Mouse (Mus musculus) mouse trophoblast stem cell (cell line): ENCODE measurements around the gene Ccdc14.
"Not testable (repeated sequence)": the region's sequence is repeated elsewhere in the genome, so short reads cannot be mapped to it uniquely, and the experiment has no call there.

Source experiments
- in situ Hi-C, 2 experiments: fragments of 300-500 bp; cut with MseI, MboI; formaldehyde crosslinking; loops; 2 replicates in 1 of 2; 3 replicates in 1 of 2; pipeline ENCODE4 v1.15.1; 2025

Gene Ccdc14

DNA sequence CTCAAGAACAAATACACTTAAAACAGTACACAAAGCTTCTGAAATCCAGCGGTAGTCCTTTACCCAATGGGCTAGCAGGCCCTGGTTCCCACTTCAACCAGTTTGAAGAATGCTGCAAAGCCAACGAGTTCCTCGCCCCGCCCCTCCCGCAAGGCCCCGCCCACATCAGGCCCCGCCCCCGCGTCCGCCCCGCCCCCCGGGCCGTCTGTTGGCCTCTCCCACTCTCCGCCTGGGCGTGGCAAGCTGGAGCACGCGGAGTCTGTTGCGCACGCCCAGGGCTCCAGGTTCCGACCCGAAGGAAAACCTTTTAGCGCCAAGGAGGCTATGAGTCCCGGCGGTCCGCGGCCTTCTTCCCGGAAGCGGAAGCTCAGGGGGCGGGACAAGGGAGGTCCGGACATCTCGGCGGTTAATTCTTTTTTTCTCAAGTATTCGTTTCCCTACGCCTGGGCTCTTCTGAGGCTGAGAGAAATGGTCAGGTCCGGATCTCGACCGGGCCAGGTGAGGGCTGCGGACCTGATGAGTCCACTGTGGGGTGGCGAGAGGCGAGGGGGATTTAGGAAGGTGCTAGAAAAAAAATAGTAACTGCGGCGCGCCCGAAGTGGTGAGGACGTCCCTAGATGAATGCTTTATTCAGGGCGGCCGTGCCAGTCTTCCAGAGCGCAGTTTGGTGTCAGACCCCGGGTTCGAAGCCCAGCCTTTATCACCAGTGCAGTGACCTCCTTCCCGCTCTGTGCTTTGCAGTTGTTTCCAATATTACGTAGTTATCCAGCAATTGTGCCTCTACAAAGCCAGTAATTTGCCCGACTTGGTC lies at the start of gene Ccdc14:
TSS of gene Ccdc14 (plus strand) at position 283 of the 811 bp plus-strand sequence.
- in situ Hi-C loops = no loop called here

DNA sequence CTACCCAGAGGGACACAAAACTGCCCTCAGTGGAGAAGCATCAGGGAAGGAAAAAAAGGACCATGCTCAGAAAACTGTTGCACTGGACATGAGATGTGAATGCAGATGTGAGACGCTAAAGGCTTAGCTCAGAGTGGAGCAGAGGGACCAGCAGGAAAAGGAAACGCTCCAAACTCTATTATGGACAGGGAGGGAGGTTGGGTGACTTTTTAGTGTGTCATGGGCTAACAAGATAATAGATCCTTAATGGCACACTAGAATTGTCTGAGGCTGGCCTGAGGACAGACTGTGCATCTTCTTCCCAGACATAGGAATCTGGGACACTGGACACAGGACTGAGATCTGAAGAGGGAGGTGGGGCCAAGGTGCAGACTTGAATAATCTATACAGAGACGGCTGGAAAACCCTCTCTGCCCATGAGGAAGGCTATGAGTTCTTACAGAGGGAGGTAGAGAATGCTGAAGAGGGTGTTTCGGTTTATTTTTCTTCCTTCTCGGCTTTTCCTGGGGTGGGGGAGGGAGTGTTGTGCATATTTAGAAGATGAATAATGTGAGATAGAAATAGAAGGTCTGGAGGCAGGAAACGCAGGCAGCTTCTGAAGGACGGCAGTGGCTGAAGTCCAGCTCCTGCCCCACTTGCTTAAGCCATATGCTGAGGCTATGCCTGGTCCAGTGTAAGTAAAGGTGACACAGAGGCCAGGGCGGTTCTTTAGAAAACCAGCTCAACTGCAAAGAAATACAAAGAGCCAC lies 46.7 kb upstream of the Ccdc14 start:
- in situ Hi-C loops = no loop called here

DNA sequence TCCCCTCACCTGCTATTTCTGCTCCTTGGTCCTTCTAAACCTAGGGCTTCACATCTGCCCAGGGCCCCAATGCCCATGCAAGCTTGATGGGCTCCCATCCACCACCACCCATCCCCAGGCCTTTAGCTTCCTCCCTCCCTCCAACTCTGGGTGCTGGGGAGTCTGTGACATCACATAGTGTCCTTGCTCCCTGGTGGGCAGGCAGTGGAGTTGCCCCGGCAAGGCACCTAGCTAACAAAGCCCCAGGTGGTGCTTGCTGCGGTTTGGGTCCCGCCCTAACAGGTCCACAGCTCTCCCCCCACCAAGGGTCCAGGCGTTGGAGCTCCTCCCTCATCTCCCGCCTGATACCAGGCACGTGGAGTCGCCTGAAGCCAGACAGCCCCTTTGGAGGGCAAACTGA lies 40.8 kb upstream of the Ccdc14 start, which contains the start of gene Ropn1:
TSS of gene Ropn1 (plus strand) at position 301 of the 400 bp plus-strand sequence.
- in situ Hi-C loops = no loop called here

DNA sequence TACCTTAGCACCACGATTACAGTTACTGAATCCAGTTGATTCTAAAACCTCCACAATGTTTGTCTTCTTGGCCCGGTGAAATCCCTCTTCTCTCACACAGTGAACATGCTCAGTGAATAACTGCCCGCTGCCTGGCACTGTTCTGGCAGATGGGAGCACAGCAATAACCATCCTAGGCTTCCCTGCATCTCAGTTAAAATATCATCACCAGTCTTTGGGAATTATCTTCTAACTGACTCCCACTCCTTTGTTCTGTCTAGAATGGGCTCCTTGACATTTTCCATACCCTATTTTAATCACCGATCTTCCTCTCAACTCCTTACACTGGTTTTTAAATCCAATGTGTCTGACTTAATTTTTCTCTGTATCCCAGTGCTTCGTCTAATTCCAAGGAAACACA lies 37.4 kb upstream of the Ccdc14 start:
- in situ Hi-C loops = no loop called here

DNA sequence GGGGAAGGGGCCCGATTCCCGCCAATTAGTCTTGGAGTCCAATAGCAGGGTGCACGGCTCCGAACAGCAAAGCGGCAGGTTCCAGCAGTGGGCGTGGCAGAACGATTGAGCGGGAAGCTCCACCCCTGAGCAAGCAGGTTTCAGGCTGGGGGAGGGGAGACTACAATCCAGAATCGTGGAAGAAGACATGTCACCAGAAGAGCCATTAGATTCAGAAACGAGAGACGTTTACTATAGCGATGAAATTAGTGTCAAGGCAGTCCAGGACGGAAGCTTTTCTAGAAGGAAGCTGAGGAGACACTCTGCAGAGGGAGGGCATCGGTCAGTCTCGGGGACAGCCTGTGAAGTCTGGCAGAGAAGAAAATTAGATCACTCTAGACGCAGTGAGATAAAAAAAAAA lies 32.9 kb upstream of the Ccdc14 start:
- in situ Hi-C loops = not testable (repeated sequence)

DNA sequence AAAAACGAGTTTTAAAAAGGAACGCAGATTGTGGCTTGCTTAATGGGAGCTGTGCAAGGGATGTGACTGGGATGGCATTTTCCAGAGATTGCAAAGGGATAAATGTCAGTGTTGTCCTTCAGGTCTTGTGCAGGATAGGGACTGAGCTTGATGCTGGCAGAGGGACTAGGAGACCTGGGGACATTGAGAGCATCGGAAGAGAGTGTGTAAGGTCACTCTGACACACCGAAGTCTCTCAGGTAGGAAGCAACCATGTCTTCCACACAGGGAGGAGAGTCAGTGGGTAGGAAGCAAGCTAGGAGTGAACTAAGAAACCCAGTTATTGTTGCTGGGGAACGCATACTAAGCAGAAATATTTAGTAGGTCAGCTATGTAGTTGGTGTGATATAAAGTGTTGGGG lies 32.4 kb upstream of the Ccdc14 start:
- in situ Hi-C loops = no loop called here

DNA sequence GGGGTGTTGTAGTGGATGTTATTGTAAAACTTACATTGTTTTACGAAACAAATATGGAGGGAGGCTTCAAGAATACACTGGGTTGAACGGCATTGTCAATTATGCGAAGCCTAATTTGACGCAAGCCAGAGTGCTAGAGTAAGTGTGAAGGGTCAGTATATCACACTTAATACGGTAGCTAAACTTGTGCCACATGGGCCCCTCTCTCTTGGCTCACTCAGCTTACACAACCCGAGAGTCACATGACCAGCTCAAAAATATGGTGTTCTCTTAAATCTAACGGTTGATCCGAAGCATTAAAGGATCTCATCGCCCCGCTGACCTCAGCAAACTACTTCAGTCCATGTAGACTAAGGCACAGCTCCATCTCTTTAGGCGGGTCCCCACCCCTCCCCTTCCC lies 32.0 kb upstream of the Ccdc14 start:
- in situ Hi-C loops = no loop called here

DNA sequence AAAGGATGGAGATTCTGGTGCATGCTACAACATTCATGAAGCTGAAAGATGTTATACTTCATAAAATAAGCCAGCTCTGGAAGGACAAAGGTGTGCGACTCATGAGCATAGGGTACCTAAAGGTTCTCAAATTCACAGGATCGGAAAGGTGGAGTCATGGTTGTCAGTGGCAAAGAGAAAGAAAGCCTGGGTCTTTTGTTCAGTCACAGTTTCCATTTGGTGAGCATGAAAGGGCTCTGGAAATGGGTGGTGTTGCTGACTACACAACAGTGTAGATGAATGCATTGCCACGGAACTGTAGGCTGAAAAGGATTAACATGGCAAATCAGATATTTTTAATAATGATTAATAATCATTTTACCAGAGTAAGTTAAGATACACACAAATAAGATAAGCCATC lies 25.9 kb upstream of the Ccdc14 start:
- in situ Hi-C loops = no loop called here

DNA sequence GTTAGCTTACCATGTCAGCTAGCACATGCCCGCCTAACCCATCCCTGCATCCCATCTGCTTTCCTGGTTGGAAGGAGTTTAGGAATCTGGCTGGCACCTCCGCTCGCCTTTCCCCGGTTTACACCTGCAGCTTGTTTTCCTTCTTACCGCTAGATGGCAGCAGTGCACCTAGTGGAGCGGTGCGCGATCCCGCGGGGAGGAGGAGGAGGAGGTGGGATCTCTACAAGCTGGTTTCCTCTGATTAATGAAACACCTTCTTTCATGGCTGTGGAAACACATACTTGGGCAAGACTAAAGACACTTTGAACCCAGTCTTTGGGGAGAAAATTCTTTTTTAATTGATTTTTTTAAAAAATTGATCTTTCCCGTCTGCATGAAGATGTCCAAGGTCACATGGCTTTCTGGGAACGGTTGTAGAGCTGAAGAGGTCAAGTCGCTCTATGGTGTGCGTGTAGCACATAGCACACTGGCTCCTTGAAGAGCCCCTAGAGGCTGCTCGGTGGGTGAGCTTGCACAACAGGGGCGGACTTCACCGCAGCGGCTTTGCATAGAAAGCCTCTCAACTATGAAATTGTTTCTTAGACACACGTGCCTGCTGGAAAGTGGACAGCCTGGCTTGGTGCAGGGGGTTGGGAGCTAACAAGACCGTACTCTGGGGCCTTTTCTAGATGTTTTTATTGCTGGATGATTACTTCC lies 23.2 kb upstream of the Ccdc14 start:
- in situ Hi-C loops = loop anchor here in 1 of 2 experiments (5.0 kb wide), 1 partner anchor 35 kb away; no protein-coding TSS in a partner anchor

DNA sequence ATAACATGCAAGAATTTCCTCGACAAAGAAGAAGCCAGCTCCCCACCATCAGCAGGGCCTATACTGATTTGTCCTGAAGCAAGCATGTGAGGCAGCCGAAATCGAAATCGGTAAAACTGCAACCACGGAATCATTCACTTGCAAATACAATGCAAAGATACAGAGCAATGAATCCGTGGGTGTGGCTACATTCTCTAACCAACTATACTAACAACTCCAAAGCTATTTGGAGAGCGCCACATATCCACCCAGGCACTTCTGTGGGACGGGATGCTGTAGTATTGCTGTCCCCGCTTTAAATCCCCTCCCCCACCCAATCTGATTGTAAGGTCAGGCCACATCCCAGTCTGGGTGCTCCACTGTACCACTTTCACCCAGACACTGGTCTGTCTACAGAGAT lies 22.1 kb upstream of the Ccdc14 start:
- in situ Hi-C loops = loop anchor here in 1 of 2 experiments (5.0 kb wide), 1 partner anchor 34 kb away; no protein-coding TSS in a partner anchor

DNA sequence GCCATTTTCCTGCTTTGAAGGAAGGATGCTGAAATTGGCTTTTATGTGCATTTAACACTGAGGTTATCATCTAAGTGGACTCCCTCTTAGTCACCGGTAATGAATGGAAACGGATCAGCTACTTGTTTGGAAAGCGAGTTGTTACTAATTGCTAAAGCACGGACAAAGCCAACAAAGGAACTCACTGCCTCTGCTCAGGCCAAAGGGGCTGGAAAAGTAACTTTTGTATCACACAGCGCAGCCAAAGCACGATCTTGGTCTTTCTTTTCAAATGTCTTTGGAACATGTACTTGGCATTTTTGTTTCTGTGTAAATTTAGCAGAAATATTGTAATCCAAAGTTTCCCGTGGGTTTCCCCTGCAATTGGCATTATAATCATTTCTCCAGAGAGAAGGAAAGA lies 18.4 kb upstream of the Ccdc14 start:
- in situ Hi-C loops = no loop called here

DNA sequence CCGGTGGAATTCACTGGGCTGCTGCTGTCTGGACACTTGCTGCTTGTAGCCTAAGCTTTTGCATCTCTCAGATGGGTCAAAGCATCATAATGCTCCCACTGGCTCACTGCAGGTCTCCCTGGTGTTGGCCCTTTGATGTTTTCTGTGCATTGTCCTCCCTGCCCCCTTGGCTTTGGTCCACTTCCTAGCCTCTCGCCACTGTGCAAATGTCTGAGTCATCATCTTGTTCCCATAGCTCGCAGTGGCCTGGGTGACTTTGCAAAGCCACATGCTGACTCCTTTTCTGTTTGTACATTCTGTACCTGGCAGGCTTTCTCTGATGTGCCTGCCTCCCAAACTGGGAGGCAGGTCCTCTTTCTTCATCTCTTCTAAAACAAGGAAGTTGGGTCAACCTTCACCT lies 17.6 kb upstream of the Ccdc14 start:
- in situ Hi-C loops = no loop called here

DNA sequence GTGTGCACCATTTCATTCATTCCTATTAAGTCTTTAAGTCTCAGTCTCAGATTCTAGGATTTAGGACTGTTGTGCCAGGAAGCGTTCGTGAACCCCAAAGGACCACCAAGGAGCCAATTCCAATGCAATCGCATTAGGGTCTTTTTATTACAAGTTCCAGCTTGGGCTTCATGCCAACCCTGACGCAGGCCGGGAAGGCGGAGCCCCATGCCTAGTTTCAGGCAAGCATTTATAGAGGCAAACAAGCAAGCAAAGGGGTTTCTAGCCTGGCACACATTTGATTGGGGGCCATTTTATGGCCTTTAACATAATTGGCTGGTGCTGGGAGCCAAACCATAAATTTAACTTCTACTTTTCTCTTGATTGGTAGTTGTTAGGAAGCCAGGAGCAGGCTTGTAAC lies 16.1 kb upstream of the Ccdc14 start:
- in situ Hi-C loops = no loop called here

DNA sequence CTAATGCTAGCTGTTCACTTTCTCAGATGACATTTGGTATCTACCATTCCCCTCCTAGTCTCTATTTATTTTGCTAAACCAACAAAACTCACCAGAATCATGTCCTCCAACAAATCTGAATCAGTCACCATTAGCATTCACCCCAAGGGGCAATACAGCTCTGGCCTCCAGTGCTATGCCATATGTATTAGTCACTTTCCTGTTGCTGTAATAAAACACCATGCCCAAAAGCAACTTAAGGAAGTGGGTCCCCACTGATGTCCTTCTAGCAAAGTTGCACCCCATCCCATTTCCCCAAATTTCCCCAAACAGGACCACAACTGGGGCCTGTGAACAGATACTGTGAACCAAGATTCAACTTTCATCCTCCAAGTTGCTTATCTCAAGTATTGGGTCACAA lies 8.6 kb upstream of the Ccdc14 start:
- in situ Hi-C loops = no loop called here

DNA sequence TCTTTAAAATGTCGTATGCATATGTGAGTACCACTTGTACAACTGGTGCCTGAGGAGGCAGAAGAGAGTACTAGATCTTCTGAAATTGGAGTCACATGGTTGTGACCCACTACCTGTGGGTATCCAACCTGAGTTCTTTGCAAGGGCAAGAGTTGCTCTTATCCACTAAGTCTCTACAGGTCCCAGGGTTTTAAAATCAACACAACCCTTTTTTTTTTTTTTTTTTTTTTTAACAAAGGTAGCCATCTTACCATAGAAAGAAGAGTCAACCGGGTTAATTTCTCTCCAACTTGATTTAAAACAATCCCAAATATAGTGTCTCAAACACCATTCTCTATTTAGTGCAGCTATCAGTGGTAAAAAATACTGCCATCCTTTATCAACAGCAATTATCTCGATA lies 537 bp upstream of the Ccdc14 start:
- in situ Hi-C loops = no loop called here

DNA sequence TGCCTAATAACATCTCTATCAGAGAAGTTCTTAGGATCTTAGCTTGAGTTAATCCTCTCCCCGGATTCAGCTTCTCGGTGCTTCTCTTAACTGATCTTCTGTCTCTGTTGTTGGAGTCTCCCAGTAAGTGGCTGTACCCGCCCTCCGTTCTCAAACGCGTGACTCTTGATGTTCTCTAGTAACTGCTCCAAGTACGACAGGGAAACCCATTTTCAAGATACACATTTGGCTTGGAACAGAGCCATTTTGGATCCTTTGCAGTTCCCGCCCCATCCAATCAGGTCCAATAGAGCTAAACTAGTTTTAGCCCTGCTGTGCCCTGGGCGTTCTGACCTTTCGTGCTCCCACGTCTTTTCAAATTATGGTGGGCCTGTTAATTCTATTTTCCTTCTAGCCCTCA lies 740 bp downstream of the Ccdc14 start:
- in situ Hi-C loops = no loop called here

DNA sequence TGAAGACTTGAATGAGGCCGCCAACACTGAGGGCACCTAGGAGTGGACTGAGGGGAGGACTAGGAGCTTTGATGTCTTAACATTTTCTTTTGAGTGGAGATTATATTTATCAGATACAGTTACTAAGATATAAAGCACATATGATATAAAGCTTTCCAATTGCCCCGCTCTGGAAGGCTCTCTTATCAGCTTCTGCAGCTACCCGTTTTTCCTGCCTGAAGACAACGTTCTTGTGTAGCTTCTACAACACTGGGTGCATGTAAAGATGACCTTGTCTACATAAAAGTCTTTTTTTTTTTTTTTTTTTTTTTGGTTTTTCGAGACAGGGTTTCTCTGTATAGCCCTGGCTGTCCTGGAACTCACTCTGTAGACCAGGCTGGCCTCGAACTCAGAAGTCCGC lies 4.1 kb downstream of the Ccdc14 start:
- in situ Hi-C loops = no loop called here

DNA sequence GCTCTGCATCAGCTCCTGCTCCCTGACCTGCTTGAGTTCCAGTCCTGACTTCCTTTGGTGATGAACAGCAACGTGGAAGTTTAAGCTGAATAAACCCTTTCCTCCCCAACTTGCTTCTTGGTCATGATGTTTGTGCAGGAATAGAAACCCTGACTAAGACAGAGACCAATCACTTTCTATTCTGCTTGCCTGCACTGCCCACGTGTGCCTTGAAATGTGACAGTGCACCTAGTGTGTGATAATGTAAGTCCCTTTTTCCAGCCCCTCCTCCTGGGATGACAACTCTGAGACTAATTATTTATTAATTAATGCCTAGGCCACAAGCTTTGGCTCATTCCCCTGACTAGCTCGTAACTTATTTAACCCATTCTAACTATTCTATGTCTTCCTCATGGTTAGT lies 8.3 kb downstream of the Ccdc14 start:
- in situ Hi-C loops = not testable (repeated sequence)

DNA sequence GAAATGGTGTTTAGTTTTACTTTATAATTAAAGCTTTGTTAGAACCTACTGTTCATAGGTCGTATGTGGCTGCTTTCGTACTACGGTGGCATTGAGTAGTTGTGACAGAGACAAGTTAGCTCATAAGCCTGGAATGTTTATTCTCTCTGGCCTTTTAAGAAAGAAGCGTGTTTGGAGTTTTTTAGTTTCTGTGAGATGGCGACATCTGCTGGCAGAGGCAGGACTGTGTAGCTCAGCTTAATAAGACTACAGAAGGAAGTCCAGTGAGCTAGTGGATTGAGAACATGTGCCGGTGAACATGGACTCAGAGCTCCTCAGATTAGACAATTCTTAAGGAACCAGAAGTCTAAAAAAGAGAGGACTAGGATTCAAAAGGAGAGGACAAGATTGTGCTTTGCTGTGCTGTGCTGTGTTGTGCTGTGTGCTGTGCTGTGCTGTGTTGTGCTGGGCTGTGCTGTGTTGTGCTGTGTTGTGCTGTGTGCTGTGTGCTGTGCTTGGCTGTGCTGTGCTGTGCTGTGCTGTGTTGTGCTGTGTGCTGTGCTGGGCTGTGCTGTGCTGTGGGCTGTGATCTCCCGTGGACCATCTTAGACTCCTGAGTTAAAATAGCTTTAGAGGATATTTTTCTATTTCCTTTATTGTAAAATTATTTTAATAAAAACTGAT lies 9.9 kb downstream of the Ccdc14 start:
- in situ Hi-C loops = loop anchor here in 1 of 2 experiments (5.0 kb wide), 1 partner anchor 33 kb away; no protein-coding TSS in a partner anchor

DNA sequence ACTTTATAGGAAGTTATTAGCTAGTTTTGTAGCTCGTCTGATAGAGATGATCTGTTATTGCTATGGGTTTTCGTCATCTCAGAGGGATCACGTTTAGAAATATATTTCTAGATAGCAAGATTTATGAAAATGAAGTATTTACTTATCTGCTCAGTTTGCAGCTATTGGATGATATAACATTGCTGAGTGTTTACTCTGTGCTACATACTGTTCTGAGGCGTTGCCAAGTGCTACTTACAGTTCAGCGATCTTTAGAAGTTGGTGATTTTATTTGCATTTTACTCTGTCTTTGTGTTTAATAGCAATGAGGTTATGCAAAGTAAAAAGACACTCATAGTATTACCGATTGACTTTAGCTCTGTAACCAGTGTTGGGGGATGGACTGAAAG lies 10.4 kb downstream of the Ccdc14 start:
- in situ Hi-C loops = loop anchor here in 1 of 2 experiments (5.0 kb wide), 1 partner anchor 34 kb away; no protein-coding TSS in a partner anchor

DNA sequence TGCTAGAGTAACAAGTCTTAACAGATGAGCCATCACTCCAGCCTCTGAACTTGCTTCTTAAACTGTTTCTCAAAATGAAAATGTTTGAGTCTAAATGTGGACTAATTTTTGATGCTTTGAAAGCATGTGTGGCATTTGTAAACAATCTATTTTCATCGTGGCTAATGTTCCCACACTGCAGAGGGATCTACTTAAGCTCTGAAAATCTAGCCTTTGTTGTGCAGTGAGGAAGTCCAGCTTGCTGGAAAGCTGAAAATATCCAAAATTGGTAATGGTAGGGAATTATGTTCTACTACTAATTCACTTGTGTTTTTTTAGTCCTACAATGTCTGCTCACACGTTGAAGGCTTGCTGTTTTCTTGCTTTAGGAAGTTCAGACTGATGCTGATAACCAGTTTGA lies 15.6 kb downstream of the Ccdc14 start:
- in situ Hi-C loops = no loop called here
